Mouse (Mus musculus) heart, postnatal 14 days (tissue): Measurements from ENCODE around the gene Ddb1. TPM values are rescaled to one million over a fixed set of nuclear protein-coding genes. Genes with fewer than 3 reads are reported as not detected.
"Not testable (repeated sequence)": the region's sequence is repeated elsewhere in the genome, so short reads cannot be mapped to it uniquely, and the experiment has no call there.

Experiments used
- DNase-seq, 2 experiments: peaks; one replicate each; pipeline ENCODE4 v3.0.0; 2021 to 2022
- intact Hi-C: fragments of 180-260 bp; cut with DNase I; formaldehyde crosslinking; loops from one replicate; pipeline ENCODE4 v1.15.1; 2025
- long read RNA-seq, 2 experiments: library from polyadenylated mRNA; stranded (forward); transcript quantifications; one replicate each; pipeline ENCODE4 v2.0.0; 2021
- total RNA-seq, 2 experiments: library from RNA; stranded (reverse); gene quantifications; 2 replicates each; pipeline ENCODE4 v1.2.3; 2021

Ddb1 gene
- total RNA-seq: 100 to 1,000 TPM; 181 to 185 TPM
- long read RNA-seq, experiment 1, full-length matches to known transcripts: 188 of 248 reads
- long read RNA-seq, experiment 1, partial matches to known transcripts: 41 of 248 reads
- long read RNA-seq, experiment 1, other reads (novel, unspliced or antisense): 19 of 248 reads
- long read RNA-seq, experiment 2, full-length matches to known transcripts: 175 of 225 reads
- long read RNA-seq, experiment 2, partial matches to known transcripts: 34 of 225 reads
- long read RNA-seq, experiment 2, other reads (novel, unspliced or antisense): 16 of 225 reads

GRCm38 (mm10) chr19:10605293-10605900 is at the start of gene Ddb1, which contains the start of gene Tkfc:
Gene Ddb1 (plus strand): TSS chr19:10605327.
Gene Tkfc (minus strand): TSS chr19:10605654.
- intact Hi-C loops: loop anchor here (5.0 kb wide), 1 partner anchor 78 kb away; the partner anchor contains the start of genes Cpsf7 and Sdhaf2
- peak; percentile 98 to 99 for DNase-seq

- intact Hi-C loops: loop anchor here (1.0 kb wide), 1 partner anchor 50 kb away; no protein-coding TSS in a partner anchor
- peak; percentile 88 to 89 for DNase-seq
These were observed 49.3 kb upstream of the Ddb1 start, which contains the start of gene Tmem216 for GRCm38 (mm10) chr19:10555624-10556510. Gene Tmem216 (minus strand): TSS chr19:10556238.

- intact Hi-C loops: no loop called here
- no peak for DNase-seq
These were observed 48.1 kb upstream of the Ddb1 start for GRCm38 (mm10) chr19:10557001-10557400.

GRCm38 (mm10) chr19:10557430-10557829 is 47.7 kb upstream of the Ddb1 start:
- intact Hi-C loops: no loop called here
- no peak for DNase-seq

GRCm38 (mm10) chr19:10557837-10558375 is 47.2 kb upstream of the Ddb1 start:
- intact Hi-C loops, DNase-seq: not testable (repeated sequence)

- DNase-seq: peak in 1 of 2 experiments; percentile 34
These were observed 45.0 kb upstream of the Ddb1 start for GRCm38 (mm10) chr19:10560108-10560507.

GRCm38 (mm10) chr19:10561558-10562314 is 43.4 kb upstream of the Ddb1 start:
- DNase-seq: peak; percentile 30 to 63
- intact Hi-C loops: loop anchor here (2.0 kb wide), 1 partner anchor 15 kb away; the partner anchor contains the start of genes Cyb561a3 and Tmem138

More at GRCm38 (mm10) chr19:10560108-10560507, 45.0 kb upstream of the Ddb1 start:
- intact Hi-C loops: no loop called here

GRCm38 (mm10) chr19:10562351-10562750 is 42.8 kb upstream of the Ddb1 start:
- DNase-seq: no peak
- intact Hi-C loops: loop anchor here (2.0 kb wide), 1 partner anchor 14 kb away; the partner anchor contains the start of genes Cyb561a3 and Tmem138

- DNase-seq: no peak
- intact Hi-C loops: no loop called here
These were observed 40.8 kb upstream of the Ddb1 start for GRCm38 (mm10) chr19:10564278-10564677.

- intact Hi-C loops: no loop called here
These were observed 39.9 kb upstream of the Ddb1 start for GRCm38 (mm10) chr19:10565217-10565616.

GRCm38 (mm10) chr19:10569627-10570026 is 35.5 kb upstream of the Ddb1 start:
- intact Hi-C loops: no loop called here
- no peak for DNase-seq

More at GRCm38 (mm10) chr19:10565217-10565616, 39.9 kb upstream of the Ddb1 start:
- no peak for DNase-seq

- peak; percentile 89 to 93 for DNase-seq
- intact Hi-C loops: loop anchor here (2.0 kb wide), 1 partner anchor 14 kb away; no protein-coding TSS in a partner anchor
These were observed 28.2 kb upstream of the Ddb1 start, which contains the start of the genes Cyb561a3 and Tmem138 for GRCm38 (mm10) chr19:10576690-10577561. Gene Cyb561a3 (plus strand): TSS chr19:10577172. Gene Tmem138 (minus strand): TSS chr19:10577362.

- intact Hi-C loops: no loop called here
These were observed 25.0 kb upstream of the Ddb1 start for GRCm38 (mm10) chr19:10580102-10580501.

GRCm38 (mm10) chr19:10580761-10581160 is 24.4 kb upstream of the Ddb1 start:
- no peak for DNase-seq
- intact Hi-C loops: no loop called here

More at GRCm38 (mm10) chr19:10580102-10580501, 25.0 kb upstream of the Ddb1 start:
- DNase-seq: no peak

- no peak for DNase-seq
These were observed 23.1 kb upstream of the Ddb1 start for GRCm38 (mm10) chr19:10581984-10582383.

GRCm38 (mm10) chr19:10583550-10584146 is 21.5 kb upstream of the Ddb1 start:
- intact Hi-C loops: no loop called here
- peak in 1 of 2 experiments; percentile 15 for DNase-seq

More at GRCm38 (mm10) chr19:10581984-10582383, 23.1 kb upstream of the Ddb1 start:
- intact Hi-C loops: no loop called here

- DNase-seq: no peak
- intact Hi-C loops: no loop called here
These were observed 20.0 kb upstream of the Ddb1 start for GRCm38 (mm10) chr19:10585112-10585511.

- intact Hi-C loops: no loop called here
- DNase-seq: no peak
These were observed 17.9 kb upstream of the Ddb1 start for GRCm38 (mm10) chr19:10587231-10587630.
